Mouse (Mus musculus): ENCODE measurements at regions not wholly inside any gene's neighbourhood (a gene's known extent, or its start where the extent isn't known, plus 50 kb on each side); places are given as distances from the start of the nearest gene placed in this dataset.
"Not testable (repeated sequence)": the region's sequence is repeated elsewhere in the genome, so short reads cannot be mapped to it uniquely, and the experiment has no call there.

GRCm38 (mm10) chr2:96063571-96063970 is 254.4 kb upstream of the Lrrc4c start:
- Histone ChIP-seq H3K9ac (replicated peaks; ENCODE audit: low read length) (no peak overlapping the region), H3K4me3 (ENCODE audit: low read length) (no peak overlapping the region), H3K27ac (no peak overlapping the region), H3K4me2 (ENCODE audit: low read depth, low read length) (no peak overlapping the region), H3K27me3 (ENCODE audit: insufficient read depth, low read length) (no peaks in the 10 kb centered on the region), H3K9me3 (ENCODE audit: low read length) (no peaks in the 10 kb centered on the region), H3K36me3 (ENCODE audit: insufficient read depth, low read length) (no peaks in the 10 kb centered on the region), H3K4me1 (ENCODE audit: insufficient read depth, low read length) (no peaks in the 10 kb centered on the region)
- DNase-seq (ENCODE audit: low spot score) = no peak
- WGBS = 45% methylated on average over 3 of the region's 3 CpGs
- no peak for ATAC-seq
- no peak for TF ChIP-seq CTCF (IDR thresholded peaks at IDR 0.05; ENCODE audit: low read depth)

- not testable (repeated sequence) for H3K36me3 ChIP-seq (ENCODE audit: insufficient read depth, low read length); H3K9ac ChIP-seq (replicated peaks; ENCODE audit: low read length); H3K27me3 ChIP-seq (ENCODE audit: insufficient read depth, low read length); H3K4me1 ChIP-seq (ENCODE audit: insufficient read depth, low read length); H3K27ac ChIP-seq; H3K4me2 ChIP-seq (ENCODE audit: low read depth, low read length); H3K4me3 ChIP-seq (ENCODE audit: low read length); ATAC-seq; DNase-seq (ENCODE audit: low spot score); H3K9me3 ChIP-seq (ENCODE audit: low read length)
- WGBS = 88% methylated on average over 2 of the region's 2 CpGs
Observed at GRCm38 (mm10) chr2:96108451-96108850, 209.5 kb upstream of the Lrrc4c start.

- no peaks in the 10 kb centered on the region for H3K9me3 ChIP-seq (ENCODE audit: low read length)
- no peaks in the 10 kb centered on the region for H3K4me1 ChIP-seq (ENCODE audit: insufficient read depth, low read length)
- 94% methylated on average over 5 of the region's 5 CpGs for WGBS
- H3K4me2 ChIP-seq (ENCODE audit: low read depth, low read length) = no peak overlapping the region
- no peaks in the 10 kb centered on the region for H3K36me3 ChIP-seq (ENCODE audit: insufficient read depth, low read length)
- no peak overlapping the region for H3K9ac ChIP-seq (replicated peaks; ENCODE audit: low read length)
- H3K4me3 ChIP-seq (ENCODE audit: low read length) = no peak overlapping the region
- no peak for TF ChIP-seq CTCF (IDR thresholded peaks at IDR 0.05; ENCODE audit: low read depth)
- no peaks in the 10 kb centered on the region for H3K27me3 ChIP-seq (ENCODE audit: insufficient read depth, low read length)
- DNase-seq (ENCODE audit: low spot score) = no peak
- ATAC-seq = no peak
- no peak overlapping the region for H3K27ac ChIP-seq
Observed at GRCm38 (mm10) chr2:96120081-96120480, 197.9 kb upstream of the Lrrc4c start.

GRCm38 (mm10) chr2:96138570-96138969 is 179.4 kb upstream of the Lrrc4c start:
- no peak for TF ChIP-seq CTCF (IDR thresholded peaks at IDR 0.05; ENCODE audit: low read depth)
- Histone ChIP-seq H3K9me3 (ENCODE audit: low read length) (no peaks in the 10 kb centered on the region), H3K27ac (no peak overlapping the region), H3K4me2 (ENCODE audit: low read depth, low read length) (no peak overlapping the region), H3K27me3 (ENCODE audit: insufficient read depth, low read length) (no peaks in the 10 kb centered on the region), H3K4me1 (ENCODE audit: insufficient read depth, low read length) (no peaks in the 10 kb centered on the region), H3K36me3 (ENCODE audit: insufficient read depth, low read length) (no peaks in the 10 kb centered on the region), H3K9ac (replicated peaks; ENCODE audit: low read length) (no peak overlapping the region), H3K4me3 (ENCODE audit: low read length) (no peak overlapping the region)
- ATAC-seq (no peak), DNase-seq (ENCODE audit: low spot score) (peak; percentile 3)

GRCm38 (mm10) chr2:96155295-96155694 is 162.7 kb upstream of the Lrrc4c start:
- TF ChIP-seq CTCF (IDR thresholded peaks at IDR 0.05; ENCODE audit: low read depth) = no peak
- no peak overlapping the region for H3K27ac ChIP-seq
- no peak overlapping the region for H3K9ac ChIP-seq (replicated peaks; ENCODE audit: low read length)
- ATAC-seq (no peak), DNase-seq (ENCODE audit: low spot score) (no peak)
- no peak overlapping the region for H3K4me2 ChIP-seq (ENCODE audit: low read depth, low read length)
- no peaks in the 10 kb centered on the region for H3K4me1 ChIP-seq (ENCODE audit: insufficient read depth, low read length)
- 92% methylated on average over 2 of the region's 2 CpGs for WGBS
- no peaks in the 10 kb centered on the region for H3K9me3 ChIP-seq (ENCODE audit: low read length)
- no peaks in the 10 kb centered on the region for H3K36me3 ChIP-seq (ENCODE audit: insufficient read depth, low read length)
- no peaks in the 10 kb centered on the region for H3K27me3 ChIP-seq (ENCODE audit: insufficient read depth, low read length)
- H3K4me3 ChIP-seq (ENCODE audit: low read length) = no peak overlapping the region

- Histone ChIP-seq H3K4me1 (ENCODE audit: insufficient read depth, low read length) (no peaks in the 10 kb centered on the region), H3K27me3 (ENCODE audit: insufficient read depth, low read length) (no peaks in the 10 kb centered on the region), H3K36me3 (ENCODE audit: insufficient read depth, low read length) (no peaks in the 10 kb centered on the region), H3K27ac (no peak overlapping the region), H3K9ac (replicated peaks; ENCODE audit: low read length) (no peak overlapping the region), H3K4me2 (ENCODE audit: low read depth, low read length) (no peak overlapping the region), H3K9me3 (ENCODE audit: low read length) (no peaks in the 10 kb centered on the region), H3K4me3 (ENCODE audit: low read length) (no peak overlapping the region)
- TF ChIP-seq CTCF (IDR thresholded peaks at IDR 0.05; ENCODE audit: low read depth) = no peak
- DNase-seq (ENCODE audit: low spot score) (no peak), ATAC-seq (no peak)
- 84% methylated on average over 4 of the region's 4 CpGs for WGBS
Observed at GRCm38 (mm10) chr2:96166624-96167023, 151.3 kb upstream of the Lrrc4c start.
